Mouse (Mus musculus) spleen, embryonic (tissue): ENCODE results near the gene Tmem262.

ENCODE experiments used
- CTCF ChIA-PET: fragments of 350-600 bp; sonication (Branson Sonifier 250); formaldehyde crosslinking; loops from one replicate; lab custom pipeline; 2022; lab: Charles Lee

Tmem262 gene

DNA sequence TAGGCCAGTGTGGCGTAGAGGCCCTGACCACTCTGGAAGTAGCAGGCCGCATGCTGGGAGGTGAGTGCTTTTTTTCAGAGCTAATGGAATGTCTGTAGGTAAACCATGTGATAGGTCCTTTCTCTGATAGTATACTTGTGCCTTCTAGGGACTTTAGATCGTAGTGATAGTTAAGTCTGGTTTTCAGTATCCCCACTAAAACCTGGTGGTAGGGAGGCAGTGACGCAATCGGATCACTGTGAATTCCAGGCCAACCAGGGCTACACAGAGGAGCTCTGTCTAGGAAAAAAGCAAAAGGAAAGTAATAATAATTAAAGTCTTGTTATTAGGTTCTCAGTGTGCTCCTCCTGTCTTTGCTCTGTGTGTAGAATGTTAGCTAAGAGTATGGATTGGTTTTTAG, 21.3 kb upstream of the Tmem262 start:
- CTCF ChIA-PET, result no interaction called here

DNA sequence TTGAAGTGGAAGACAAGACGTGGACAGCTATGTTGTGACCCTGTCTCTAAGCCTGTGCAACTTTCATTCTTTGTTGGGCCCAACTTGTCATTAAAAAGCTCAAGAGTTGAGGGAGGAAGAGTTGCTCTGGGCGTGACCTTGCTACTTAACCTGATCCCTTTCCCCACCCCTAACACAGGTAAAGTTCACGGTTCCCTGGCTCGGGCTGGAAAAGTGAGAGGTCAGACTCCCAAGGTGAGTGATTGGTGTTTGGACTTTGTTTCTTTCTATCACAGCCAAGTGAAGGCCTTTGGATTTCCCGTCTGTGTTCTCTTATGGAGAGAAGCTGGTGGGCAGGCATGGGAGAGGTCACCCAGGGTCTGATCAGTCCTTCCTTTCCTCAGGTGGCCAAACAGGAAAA, 20.9 kb upstream of the Tmem262 start:
- CTCF ChIA-PET, result no interaction called here

DNA sequence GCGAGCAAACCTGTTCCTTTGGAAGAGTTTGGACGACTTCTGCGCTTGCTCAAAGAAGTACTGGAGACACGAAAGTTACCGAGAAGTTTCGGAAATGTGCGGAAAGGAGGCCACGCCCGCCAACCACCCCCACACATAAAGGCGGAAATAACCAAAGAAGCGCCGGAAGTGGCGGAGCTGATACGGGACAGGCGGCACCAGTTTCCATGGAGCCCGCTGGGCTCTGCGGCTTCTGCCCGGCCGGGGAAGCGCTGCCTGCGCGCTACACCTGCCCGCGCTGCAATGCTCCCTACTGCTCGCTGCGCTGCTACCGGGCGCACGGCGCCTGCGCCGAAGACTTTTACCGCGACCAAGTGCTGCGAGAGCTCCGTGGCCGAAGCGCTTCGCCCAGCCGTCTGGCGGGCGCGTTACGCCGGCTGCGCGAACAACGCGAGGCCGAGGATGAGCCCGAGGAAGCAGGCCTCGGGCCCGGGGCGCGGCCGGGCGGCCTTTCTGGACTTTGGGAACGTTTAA, 18.8 kb upstream of the Tmem262 start, which contains the start of gene Znhit2:
Gene Znhit2 (plus strand): TSS at position 172 of the 513 bp plus-strand sequence.
- CTCF ChIA-PET, result interaction anchor here (0.5 to 1.0 kb wide), 2 partner anchors 23 to 64 kb away, joined by 3 to 6 read pairs; no protein-coding TSS in a partner anchor

DNA sequence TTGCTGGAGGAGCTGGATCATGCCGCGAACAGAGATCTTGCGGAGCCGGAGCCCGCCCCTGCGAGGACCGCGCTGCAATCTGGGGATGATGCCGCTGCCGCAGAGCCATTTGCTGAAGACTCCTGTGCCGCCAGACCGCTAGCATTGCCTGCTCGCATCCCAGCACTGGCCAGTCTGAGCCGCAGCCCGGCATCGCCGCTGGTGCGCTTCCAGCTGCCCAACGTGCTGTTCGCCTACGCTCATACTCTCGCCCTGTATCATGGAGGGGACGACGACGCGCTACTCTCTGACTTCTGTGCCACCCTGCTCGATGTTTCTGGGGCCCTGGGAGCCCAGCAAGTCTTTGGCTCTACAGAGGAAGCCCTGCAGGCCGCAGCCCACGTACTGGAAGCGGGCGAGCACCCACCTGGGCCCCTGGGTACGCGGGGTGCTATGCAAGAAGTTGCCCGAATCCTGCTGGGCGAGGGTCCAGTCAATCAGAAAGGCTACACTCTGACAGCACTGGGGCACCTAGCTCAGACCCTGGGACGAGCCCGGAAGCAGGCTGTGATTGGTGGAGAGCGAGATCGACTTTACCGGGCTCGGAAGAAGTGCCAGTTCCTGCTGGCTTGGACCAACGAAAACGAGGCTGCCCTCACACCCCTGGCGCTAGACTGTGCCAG, 18.1 kb upstream of the Tmem262 start:
- CTCF ChIA-PET, result interaction anchor here (1.0 kb wide), 1 partner anchor 22 kb away, joined by 3 read pairs; no protein-coding TSS in a partner anchor

DNA sequence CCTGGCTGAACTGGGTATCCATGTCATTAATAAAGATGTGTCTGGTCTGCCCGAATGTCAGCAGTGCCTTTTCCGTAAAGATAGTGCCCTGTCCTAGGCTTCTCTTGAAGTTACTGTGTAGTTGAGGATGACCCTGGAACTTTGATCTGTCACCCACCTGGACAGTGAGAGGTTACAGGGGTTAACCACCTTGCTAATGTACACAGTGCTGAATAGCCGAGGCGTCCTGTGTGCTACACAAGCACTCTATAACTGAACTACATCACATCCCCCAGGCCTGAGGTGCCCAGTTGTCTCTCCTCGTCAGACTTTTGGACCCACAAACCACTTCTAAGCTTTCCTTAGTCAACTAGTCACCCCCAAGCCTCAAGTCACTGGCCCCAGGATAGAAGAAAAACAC, 17.4 kb upstream of the Tmem262 start:
- CTCF ChIA-PET, result no interaction called here

DNA sequence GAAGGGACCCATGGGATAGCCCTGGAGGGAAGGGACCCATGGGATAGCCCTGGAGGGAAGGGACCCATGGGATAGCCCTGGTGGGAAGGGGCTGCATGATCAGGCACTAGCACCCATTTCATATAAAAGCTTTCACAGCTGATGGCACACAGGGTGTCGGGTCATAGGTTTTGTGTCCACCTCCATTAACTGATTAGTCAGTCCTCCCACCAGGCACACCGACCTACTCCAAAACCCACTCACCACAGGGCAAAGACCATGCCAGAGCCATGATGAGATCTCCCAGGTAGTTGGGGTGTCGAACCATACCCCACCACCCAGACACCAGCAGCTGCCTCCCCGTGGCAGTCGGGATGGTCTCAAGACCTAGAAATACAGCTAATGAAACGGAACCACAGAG, 16.8 kb upstream of the Tmem262 start:
- CTCF ChIA-PET, result no interaction called here

DNA sequence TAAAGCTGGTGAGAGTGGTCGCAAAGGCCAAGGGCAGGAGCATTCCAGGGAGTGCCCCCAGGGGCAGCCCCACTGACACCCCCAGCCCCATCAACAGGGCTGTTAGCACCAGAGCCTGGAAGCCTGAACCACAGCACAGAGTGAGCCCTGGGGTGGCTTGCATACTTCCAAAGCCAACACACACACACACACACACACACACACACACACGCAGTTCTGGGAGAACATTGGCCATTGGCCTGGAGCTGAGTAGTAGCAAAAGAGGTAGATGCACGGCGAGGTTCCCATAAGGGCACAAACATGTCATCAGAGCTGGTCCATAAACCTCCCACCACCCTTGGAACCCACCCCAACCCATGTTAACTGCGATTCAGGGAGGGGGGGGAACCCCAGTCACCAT, 13.3 kb upstream of the Tmem262 start:
- CTCF ChIA-PET, result interaction anchor here (2.1 kb wide), 1 partner anchor 10 kb away, joined by 11 read pairs; no protein-coding TSS in a partner anchor

DNA sequence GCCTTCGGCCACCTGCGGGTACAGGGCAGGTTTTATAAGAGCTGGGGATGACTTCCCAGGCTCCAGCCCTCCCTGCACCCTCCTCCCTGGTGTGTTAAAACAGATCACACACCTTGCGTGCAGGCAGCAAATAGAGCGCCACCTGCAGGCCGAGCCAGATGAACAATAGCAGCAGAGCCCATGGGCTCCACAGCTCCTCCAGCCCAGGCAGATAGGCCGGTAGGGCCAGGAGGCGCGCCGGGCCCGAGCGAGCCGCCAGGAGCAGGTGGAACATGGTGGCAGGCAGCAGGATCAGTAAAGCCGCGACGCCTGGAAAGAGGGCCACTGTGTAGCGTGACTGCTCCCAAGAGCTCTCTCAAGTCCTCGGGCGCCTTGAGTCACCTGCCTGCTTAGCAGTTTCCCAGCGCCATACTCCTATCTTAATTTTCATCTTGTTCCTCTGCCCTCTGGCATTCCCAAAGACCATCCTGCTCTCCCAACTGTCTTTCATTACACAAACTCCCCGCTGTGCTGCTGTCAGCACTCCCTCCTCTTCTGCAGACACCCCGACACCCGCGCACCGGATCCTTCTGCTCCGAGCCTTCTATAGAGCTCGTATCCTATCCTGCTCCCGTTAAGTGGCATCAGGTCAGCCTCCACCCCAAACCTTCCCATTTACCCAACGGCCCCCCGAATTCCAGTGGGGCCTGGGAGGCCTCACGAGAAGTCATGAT, 12.7 kb upstream of the Tmem262 start:
- CTCF ChIA-PET, result interaction anchor here (0.8 to 2.1 kb wide), 2 partner anchors 11 to 282 kb away, joined by 3 to 11 read pairs; no protein-coding TSS in a partner anchor

DNA sequence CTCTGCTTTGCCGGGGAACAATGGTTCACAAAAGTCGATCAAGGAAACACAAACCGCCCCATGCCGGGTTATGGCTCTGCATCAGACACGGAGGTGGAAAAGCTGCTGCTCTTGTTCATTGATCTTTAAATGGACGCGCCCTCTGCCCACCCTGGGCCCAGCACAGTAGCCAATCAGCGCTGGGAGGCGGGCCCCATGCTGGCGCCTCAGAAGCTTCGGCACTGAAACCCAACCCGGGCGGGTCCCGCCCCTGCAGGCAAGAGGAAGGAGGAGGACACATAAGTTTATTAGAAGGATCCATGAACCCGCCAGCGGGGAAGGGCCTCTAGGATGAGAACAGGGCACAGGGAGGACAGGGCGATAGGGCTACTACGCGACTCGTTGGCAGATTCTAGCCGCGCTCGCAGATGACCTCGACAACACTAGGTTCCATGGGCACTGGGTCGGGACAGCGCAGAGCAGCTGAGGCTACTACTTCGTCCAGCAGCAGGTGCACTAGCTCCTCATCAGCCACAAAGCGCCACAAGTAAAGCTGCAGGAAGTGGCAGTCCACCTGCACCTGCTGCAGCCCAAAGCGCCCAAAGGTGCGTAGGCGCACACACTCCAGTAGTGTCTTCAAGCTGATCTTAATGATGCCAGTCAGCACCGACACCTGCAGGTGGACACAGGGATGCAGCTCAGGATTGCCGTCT, 12.0 kb upstream of the Tmem262 start, which contains the start of gene Tm7sf2:
Gene Tm7sf2 (minus strand): TSS at position 650 of the 692 bp plus-strand sequence.
- CTCF ChIA-PET, result interaction anchor here (0.7 to 2.1 kb wide), 4 partner anchors 10 to 283 kb away, joined by 3 to 11 read pairs (median 6); partner anchors contain the start of gene Syvn1

DNA sequence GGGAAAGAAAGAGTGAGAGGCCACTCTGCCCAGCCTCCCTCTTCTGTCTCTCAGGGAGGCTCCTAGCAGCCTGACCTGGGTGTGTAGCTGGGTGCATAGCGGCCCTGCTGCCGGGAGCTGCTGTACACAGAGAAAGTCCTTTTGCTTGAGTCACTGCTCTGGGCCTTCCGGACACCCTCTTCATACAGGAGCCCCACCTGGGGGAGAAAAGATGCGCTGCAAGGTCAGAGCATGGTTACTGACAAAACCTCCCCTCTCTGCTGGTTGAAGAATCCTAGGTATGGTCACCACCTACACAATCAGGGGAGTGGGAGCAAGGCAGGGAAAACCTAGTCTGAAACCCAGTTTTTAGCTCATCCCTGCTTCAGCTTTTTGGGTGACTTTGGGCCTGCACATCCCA, 10.9 kb upstream of the Tmem262 start:
- CTCF ChIA-PET, result interaction anchor here (0.7 kb wide), 1 partner anchor 9 kb away, joined by 10 read pairs; no protein-coding TSS in a partner anchor

DNA sequence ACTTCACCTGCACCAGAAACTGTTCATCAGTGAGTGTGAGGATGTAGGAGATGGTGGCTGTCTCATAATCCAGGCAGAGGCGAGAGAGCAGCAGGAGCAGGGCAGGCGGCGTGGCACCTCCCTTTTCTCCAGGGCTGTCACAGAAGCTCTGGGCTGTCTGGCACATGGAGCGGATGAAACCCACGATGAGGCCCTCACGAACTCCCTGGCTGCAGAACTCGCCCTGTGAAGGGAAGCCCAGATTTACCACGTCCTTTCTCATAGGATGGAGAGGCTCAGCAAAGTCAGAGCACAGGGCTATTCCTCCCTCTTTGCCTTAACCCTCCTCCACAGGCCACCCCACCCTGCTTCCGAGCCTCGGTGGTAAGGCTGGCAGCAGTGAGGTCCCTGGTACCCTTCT, 10.0 kb upstream of the Tmem262 start:
- CTCF ChIA-PET, result interaction anchor here (0.6 kb wide), 1 partner anchor 485 kb away, joined by 4 read pairs; no protein-coding TSS in a partner anchor

DNA sequence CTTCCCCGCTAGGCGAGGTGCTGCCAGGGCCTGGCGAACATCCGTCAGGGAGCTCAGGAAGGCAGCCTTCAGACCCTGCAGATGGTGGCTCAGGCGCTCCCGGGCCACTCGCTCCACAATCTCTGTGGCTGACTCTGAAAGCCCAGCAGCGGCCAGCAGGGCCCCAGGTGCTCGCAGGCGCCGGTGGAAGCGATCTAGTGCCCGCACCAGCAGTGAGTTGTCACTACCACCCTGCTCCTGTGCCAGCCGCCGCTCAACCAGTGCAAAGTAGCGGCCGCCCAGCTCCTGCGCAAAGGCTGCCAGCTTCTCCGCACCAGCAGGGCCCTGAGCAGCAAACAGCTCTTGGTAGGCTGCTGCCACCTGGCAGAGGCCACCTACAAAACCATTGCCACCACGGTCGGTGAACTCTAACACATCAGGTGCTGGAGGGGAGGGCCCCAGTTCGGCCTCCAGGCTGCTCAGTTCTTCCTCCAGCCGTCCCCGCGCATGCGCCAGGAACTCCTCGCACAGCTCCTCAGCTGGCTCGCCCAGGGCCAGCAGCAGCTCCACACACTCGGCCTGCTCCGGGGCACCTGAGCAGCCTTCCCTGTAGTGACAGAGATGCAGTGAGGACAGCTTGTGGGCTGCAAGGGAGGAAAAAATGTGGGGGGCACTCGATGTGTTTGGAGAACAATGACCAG, 9.1 kb upstream of the Tmem262 start:
- CTCF ChIA-PET, result no interaction called here

DNA sequence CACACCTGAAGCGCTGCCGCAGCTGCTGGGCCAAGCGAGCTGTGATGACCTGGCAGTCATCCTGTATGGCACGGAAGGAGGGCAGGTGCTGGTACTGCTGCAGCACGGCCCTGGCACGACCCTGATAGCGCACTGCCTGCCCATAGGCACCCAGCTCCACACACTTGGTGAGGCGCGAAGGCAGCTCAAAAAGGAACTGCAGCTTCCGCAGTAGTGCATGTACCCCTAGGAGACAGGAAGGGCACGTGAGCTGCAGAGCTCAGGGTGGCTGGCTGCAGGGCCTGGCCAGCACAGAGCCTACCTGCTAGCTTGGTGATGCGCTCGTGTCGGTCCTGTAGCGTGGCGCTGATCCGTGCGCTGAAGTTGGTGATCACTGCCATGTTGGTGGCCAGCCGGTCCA, 8.6 kb upstream of the Tmem262 start:
- CTCF ChIA-PET, result no interaction called here

DNA sequence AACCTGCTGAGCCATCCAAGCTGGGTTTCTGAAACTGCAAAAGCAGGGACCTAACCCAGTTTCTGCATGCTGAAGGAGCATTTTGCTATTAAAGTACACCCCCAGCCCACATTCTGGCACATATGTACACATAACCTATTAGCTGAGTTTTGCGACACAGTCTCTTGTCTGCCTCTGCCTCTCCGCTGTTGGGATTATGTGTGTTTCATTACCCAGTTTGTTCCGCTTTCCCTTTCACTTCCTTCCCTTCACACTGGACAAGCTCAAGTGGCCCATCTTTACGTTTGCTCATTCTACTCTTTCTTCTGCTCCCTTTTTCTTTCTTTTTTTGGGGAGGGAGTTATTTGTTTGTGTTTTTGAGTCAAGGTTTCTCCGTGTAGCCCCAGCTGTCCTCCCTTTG, 5.9 kb upstream of the Tmem262 start:
- CTCF ChIA-PET, result interaction anchor here (0.6 kb wide), 1 partner anchor 29 kb away, joined by 3 read pairs; no protein-coding TSS in a partner anchor

DNA sequence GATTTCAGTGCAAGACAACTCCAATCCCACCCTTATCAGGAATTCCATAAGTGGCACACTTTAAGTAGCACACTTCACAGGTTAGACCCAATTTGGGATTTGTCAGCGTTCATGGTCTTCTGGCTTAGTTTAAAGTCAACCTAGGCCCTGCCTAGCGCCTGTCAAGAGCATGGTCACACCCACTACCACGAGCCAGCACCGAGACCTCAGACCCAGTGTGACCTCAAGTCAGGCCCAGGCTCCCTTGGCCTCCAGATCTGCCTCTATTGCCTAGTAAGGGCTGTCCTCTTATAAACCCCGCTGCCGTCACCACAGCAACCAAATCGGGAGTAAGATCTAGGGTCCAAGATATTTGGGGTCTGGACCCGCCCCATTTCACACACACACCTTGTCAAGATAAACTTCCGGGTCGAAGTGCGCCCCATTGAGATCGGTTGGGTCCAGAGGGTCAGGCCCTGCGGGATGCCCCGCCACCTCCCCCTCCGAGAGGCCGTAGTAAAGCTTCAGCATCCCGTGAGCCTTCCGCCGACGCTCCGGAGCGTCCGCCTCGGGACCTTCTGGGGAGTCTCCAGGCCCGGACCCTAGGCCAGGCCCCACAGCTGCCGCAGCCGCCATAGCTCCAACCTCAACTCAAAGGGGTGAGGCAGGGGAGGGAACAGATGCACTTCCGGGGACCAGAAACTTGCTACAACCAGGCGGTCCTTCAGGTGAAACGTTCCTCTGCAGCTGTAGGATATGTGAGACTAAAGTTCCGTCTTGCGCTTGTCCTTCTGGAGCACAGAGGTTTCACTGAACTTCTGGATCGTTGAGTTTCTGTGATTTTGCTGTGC, 3.1 kb upstream of the Tmem262 start, which contains the start of gene Vps51:
Gene Vps51 (minus strand): TSS at position 668 of the 830 bp plus-strand sequence.
- CTCF ChIA-PET, result no interaction called here

DNA sequence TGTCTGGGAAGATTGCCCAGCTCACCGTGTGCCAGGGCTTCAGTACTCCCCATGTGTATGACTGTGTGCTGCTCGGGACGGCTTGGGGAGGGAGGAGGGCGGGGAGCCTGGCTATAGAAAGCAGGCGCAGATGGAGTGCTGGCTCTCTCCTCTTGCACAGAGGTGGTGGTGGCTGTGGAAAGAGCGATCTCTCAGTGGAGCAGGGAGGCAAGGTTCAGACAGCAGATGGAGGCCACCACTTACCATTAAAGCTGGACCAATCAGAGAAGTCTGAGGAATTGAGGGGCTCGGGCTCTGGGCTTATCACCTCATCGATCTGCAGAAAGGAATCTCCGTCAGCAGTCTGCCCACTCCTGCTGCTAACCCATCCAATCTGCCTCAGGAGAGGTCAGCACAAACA, 2.3 kb downstream of the Tmem262 start, which contains the start of gene Gm28374:
Gene Gm28374 (minus strand): TSS at position 101 of the 400 bp plus-strand sequence.
- CTCF ChIA-PET, result no interaction called here

DNA sequence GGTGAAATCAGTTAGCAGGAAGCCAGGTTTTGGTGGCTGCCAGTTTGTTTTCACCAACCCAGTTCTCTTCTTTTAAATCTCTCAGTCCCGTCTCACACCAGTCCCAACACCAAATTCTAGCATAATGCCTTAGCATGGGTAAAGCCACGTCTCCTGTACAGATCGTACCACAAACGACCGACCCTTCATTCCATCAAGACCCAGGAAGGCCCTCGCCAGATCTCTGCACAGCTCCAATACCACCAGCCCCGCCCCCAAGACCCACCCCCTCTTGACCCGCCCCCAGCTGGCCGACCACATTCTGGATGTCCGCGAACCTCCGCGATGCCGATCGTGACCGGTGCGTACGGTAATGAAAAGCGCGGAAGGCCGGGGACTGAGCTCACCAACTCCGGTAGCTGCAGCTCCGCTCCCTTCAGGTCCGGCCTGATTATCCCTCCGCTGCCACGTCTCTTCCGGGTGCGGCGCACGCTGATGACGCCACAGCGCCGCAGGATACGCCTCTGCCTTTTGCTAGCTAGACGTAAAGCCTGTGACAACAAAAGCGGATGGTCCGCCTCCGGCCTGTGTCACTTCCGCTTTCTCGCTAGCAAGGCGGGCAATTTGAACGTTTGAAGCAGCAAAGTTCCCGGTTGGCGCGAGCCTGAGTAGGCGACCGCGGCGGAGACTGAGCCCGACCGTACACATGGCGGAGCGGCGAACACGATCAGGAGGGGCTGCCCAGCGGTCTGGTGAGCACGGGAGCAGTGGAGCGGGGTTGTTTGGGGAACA, 4.8 kb downstream of the Tmem262 start, which contains the start of the genes Zfpl1 and Cdca5:
Gene Zfpl1 (minus strand): TSS at position 479 of the 771 bp plus-strand sequence.
Gene Cdca5 (plus strand): TSS at position 506 of the 771 bp plus-strand sequence.
- CTCF ChIA-PET, result interaction anchor here (1.1 kb wide), 1 partner anchor 43 kb away, joined by 3 read pairs; the partner anchor contains the start of gene Snx15

DNA sequence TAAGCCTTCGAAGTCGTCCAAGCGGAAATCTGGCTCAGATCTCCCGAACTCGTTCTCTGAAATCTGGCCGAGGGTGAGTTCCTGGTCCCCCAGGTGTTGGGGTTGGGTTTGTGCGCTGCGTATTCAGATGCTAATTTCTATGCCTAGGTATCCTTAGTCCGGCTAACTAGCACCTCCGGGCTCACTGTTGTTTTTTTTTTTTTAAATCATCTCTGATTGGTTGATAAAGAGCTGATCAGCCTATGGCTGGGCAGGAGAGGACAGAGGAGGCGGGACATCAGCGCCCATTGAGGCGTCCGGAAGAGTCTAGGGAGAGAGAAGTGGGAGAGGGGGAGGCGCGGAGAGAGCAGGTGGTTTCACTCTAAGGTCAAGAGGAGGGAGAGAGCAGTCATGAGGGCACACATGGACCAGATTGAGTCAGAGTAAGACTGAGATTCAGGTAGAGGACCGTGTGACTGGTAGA, 5.6 kb downstream of the Tmem262 start:
- CTCF ChIA-PET, result interaction anchor here (1.1 kb wide), 1 partner anchor 42 kb away, joined by 3 read pairs; the partner anchor contains the start of gene Snx15

DNA sequence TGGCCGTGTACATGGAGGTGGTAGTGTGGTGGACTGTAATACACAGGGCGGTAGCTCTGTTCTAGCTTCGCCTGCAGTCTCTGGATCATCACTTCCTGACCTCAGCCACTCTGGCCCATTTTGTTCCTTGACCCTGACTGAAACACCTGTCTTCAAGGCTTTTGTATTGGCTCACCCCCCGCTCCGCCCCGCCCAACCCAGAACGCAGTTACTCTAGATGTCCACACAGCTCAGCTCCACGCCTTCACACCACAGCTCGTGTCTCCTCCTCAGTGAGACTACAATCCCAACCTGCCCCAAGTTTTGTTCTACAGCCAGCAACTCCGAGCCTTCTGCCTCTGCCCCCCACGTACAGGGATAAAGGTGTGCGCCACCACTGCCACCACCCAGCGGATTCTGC, 9.0 kb downstream of the Tmem262 start:
- CTCF ChIA-PET, result no interaction called here
